Mouse (Mus musculus): ENCODE results near the gene Ikbke. TPM values are rescaled to one million over a fixed set of nuclear protein-coding genes. Genes with fewer than 3 reads are reported as not detected.
A peak's percentile ranks its signal among the peaks of the same experiment; 100 is the strongest.
"Not testable (repeated sequence)": the region's sequence is repeated elsewhere in the genome, so short reads cannot be mapped to it uniquely, and the experiment has no call there.

Gene Ikbke
- polyA plus RNA-seq, 1 experiment from 2014 or later, result 0.73 TPM

- H3K4me2 ChIP-seq (ENCODE audit: low read length); H3K36me3 ChIP-seq (ENCODE audit: control insufficient read depth, insufficient read depth, low read length); H3K9me3 ChIP-seq (replicated peaks; ENCODE audit: control insufficient read depth, low read length, poor library complexity, severe bottlenecking); H3K4me1 ChIP-seq (ENCODE audit: control insufficient read depth, insufficient read depth, low read length); H3K9ac ChIP-seq (ENCODE audit: low read depth, low read length); ATAC-seq; H3K4me3 ChIP-seq (ENCODE audit: low read depth, low read length); H3K27ac ChIP-seq (ENCODE audit: low read length); H3K27me3 ChIP-seq (ENCODE audit: control insufficient read depth, insufficient read depth, low read depth, low read length): not testable (repeated sequence)
- 91% methylated on average over 7 of the region's 7 CpGs for WGBS
Measured at GRCm38 (mm10) chr1:131252516-131253250, 26.7 kb downstream of the Ikbke start.

GRCm38 (mm10) chr1:131246433-131247395, 32.7 kb downstream of the Ikbke start:
- no peak for ATAC-seq
- Histone ChIP-seq H3K9ac (ENCODE audit: low read depth, low read length) (no peak overlapping the region), H3K36me3 (ENCODE audit: control insufficient read depth, insufficient read depth, low read length) (no peaks in the 10 kb centered on the region), H3K9me3 (replicated peaks; ENCODE audit: control insufficient read depth, low read length, poor library complexity, severe bottlenecking) (no peaks in the 10 kb centered on the region), H3K4me3 (ENCODE audit: low read depth, low read length) (no peak overlapping the region), H3K27ac (ENCODE audit: low read length) (no peak overlapping the region), H3K4me2 (ENCODE audit: low read length) (peak overlapping the region; percentile 92; the same call in 1 of the 2 replicates), H3K27me3 (ENCODE audit: control insufficient read depth, insufficient read depth, low read depth, low read length) (peaks cover 12% of the 10 kb centered on the region; the same call in 1 of the 2 replicates), H3K4me1 (ENCODE audit: control insufficient read depth, insufficient read depth, low read length) (0 out of 2 replicates have a peak, but pooled peaks cover 2% of the 10 kb centered on the region)
- WGBS, result 13% methylated on average over 7 of the region's 7 CpGs

- Histone ChIP-seq H3K4me2 (ENCODE audit: low read length) (peak overlapping the region; percentile 92), H3K4me3 (ENCODE audit: low read depth, low read length) (peak overlapping the region; percentile 58), H3K9me3 (replicated peaks; ENCODE audit: control insufficient read depth, low read length, poor library complexity, severe bottlenecking) (no peaks in the 10 kb centered on the region), H3K36me3 (ENCODE audit: control insufficient read depth, insufficient read depth, low read length) (no peaks in the 10 kb centered on the region), H3K9ac (ENCODE audit: low read depth, low read length) (peak overlapping the region; percentile 79), H3K27me3 (ENCODE audit: control insufficient read depth, insufficient read depth, low read depth, low read length) (peaks cover 12% of the 10 kb centered on the region; the same call in 1 of the 2 replicates), H3K27ac (ENCODE audit: low read length) (no peak overlapping the region), H3K4me1 (ENCODE audit: control insufficient read depth, insufficient read depth, low read length) (0 out of 2 replicates have a peak, but pooled peaks cover 2% of the 10 kb centered on the region)
- WGBS, result 8% methylated on average over 9 of the region's 9 CpGs
- ATAC-seq, result peak; percentile 51
Measured at GRCm38 (mm10) chr1:131245926-131246325, 33.5 kb downstream of the Ikbke start.

GRCm38 (mm10) chr1:131245089-131245856, 34.1 kb downstream of the Ikbke start, which contains the start of gene Rassf5:
Rassf5 (minus strand) TSS chr1:131245258.
- peak; percentile 66 for ATAC-seq
- Histone ChIP-seq H3K9me3 (replicated peaks; ENCODE audit: control insufficient read depth, low read length, poor library complexity, severe bottlenecking) (no peaks in the 10 kb centered on the region), H3K4me2 (ENCODE audit: low read length) (peak within 1 kb of the TSS; percentile 92), H3K4me3 (ENCODE audit: low read depth, low read length) (peak within 1 kb of the TSS; percentile 58), H3K4me1 (ENCODE audit: control insufficient read depth, insufficient read depth, low read length) (0 out of 2 replicates have a peak, but pooled peaks cover 2% of the 10 kb centered on the region), H3K27ac (ENCODE audit: low read length) (peak within 1 kb of the TSS; percentile 6; the same call in 1 of the 2 replicates), H3K36me3 (ENCODE audit: control insufficient read depth, insufficient read depth, low read length) (no peaks in the 10 kb centered on the region), H3K9ac (ENCODE audit: low read depth, low read length) (peak within 1 kb of the TSS; percentile 79), H3K27me3 (ENCODE audit: control insufficient read depth, insufficient read depth, low read depth, low read length) (peaks cover 12% of the 10 kb centered on the region; the same call in 1 of the 2 replicates)
- 1% methylated on average over 55 of the region's 60 CpGs for WGBS

GRCm38 (mm10) chr1:131244536-131245088, 34.8 kb downstream of the Ikbke start:
- Histone ChIP-seq H3K4me1 (ENCODE audit: control insufficient read depth, insufficient read depth, low read length) (0 out of 2 replicates have a peak, but pooled peaks cover 2% of the 10 kb centered on the region), H3K4me3 (ENCODE audit: low read depth, low read length) (peak overlapping the region; percentile 58), H3K9me3 (replicated peaks; ENCODE audit: control insufficient read depth, low read length, poor library complexity, severe bottlenecking) (no peaks in the 10 kb centered on the region), H3K27ac (ENCODE audit: low read length) (peak overlapping the region; percentile 6; the same call in 1 of the 2 replicates), H3K9ac (ENCODE audit: low read depth, low read length) (peak overlapping the region; percentile 79), H3K4me2 (ENCODE audit: low read length) (peak overlapping the region; percentile 92), H3K36me3 (ENCODE audit: control insufficient read depth, insufficient read depth, low read length) (no peaks in the 10 kb centered on the region), H3K27me3 (ENCODE audit: control insufficient read depth, insufficient read depth, low read depth, low read length) (peaks cover 12% of the 10 kb centered on the region; the same call in 1 of the 2 replicates)
- ATAC-seq, result peak; percentile 40
- under 1% methylated on average over 57 of the region's 57 CpGs for WGBS

GRCm38 (mm10) chr1:131242956-131243355, 36.5 kb downstream of the Ikbke start:
- Histone ChIP-seq H3K36me3 (ENCODE audit: control insufficient read depth, insufficient read depth, low read length) (no peaks in the 10 kb centered on the region), H3K27ac (ENCODE audit: low read length) (no peak overlapping the region), H3K4me3 (ENCODE audit: low read depth, low read length) (no peak overlapping the region), H3K9me3 (replicated peaks; ENCODE audit: control insufficient read depth, low read length, poor library complexity, severe bottlenecking) (no peaks in the 10 kb centered on the region), H3K9ac (ENCODE audit: low read depth, low read length) (no peak overlapping the region), H3K4me1 (ENCODE audit: control insufficient read depth, insufficient read depth, low read length) (0 out of 2 replicates have a peak, but pooled peaks cover 2% of the 10 kb centered on the region), H3K27me3 (ENCODE audit: control insufficient read depth, insufficient read depth, low read depth, low read length) (peaks cover 12% of the 10 kb centered on the region; the same call in 1 of the 2 replicates), H3K4me2 (ENCODE audit: low read length) (no peak overlapping the region)
- 70% methylated on average over 6 of the region's 6 CpGs for WGBS
- ATAC-seq, result no peak

- no peak overlapping the region for H3K9ac ChIP-seq (ENCODE audit: low read depth, low read length)
- 42% methylated on average over 12 of the region's 12 CpGs for WGBS
- no peaks in the 10 kb centered on the region for H3K36me3 ChIP-seq (ENCODE audit: control insufficient read depth, insufficient read depth, low read length)
- no peak overlapping the region for H3K4me2 ChIP-seq (ENCODE audit: low read length)
- no peak overlapping the region for H3K4me3 ChIP-seq (ENCODE audit: low read depth, low read length)
- no peaks in the 10 kb centered on the region for H3K9me3 ChIP-seq (replicated peaks; ENCODE audit: control insufficient read depth, low read length, poor library complexity, severe bottlenecking)
- no peak for ATAC-seq
- H3K27ac ChIP-seq (ENCODE audit: low read length), result peak overlapping the region; percentile 50; the same call in 1 of the 2 replicates
- peaks cover 9% of the 10 kb centered on the region; the same call in 1 of the 2 replicates for H3K27me3 ChIP-seq (ENCODE audit: control insufficient read depth, insufficient read depth, low read depth, low read length)
- H3K4me1 ChIP-seq (ENCODE audit: control insufficient read depth, insufficient read depth, low read length), result no peaks in the 10 kb centered on the region
Measured at GRCm38 (mm10) chr1:131239576-131240193, 39.7 kb downstream of the Ikbke start.

All from midbrain, embryonic 16.5 days (tissue).